Mouse (Mus musculus) MEL (cell line): ENCODE results near the gene Rspry1. TPM values are rescaled to one million over a fixed set of nuclear protein-coding genes. Genes with fewer than 3 reads are reported as not detected.

ENCODE experiments used
- DNase-seq: peaks from one replicate; pipeline ENCODE4 v3.0.0; 2011; ENCODE audit warnings: low read depth, low spot score
- H3K27ac ChIP-seq: 2 replicates; pipeline ENCODE4 v1.5.1; 2012; ENCODE audit warnings: low read depth, mild to moderate bottlenecking, control low read depth, low read length, moderate library complexity; ENCODE audit not compliant: control insufficient read depth
- H3K27me3 ChIP-seq, 2 experiments: fragments of 150-350 bp in 1 of 2; sonication (generic) in 1 of 2; 2 replicates each; pipeline ENCODE4 v1.6.1; 2012; ENCODE audit warnings: low read length in 2 of 2, mild to moderate bottlenecking in 2 of 2, improper control_type of control experiment in 1 of 2, moderate library complexity in 1 of 2; ENCODE audit not compliant: insufficient read depth in 2 of 2, control insufficient read depth in 1 of 2
- H3K36me3 ChIP-seq, 2 experiments: 2 replicates each; pipeline ENCODE4 v1.6.1; 2012 to 2014; ENCODE audit warnings: low read length in 2 of 2, improper control_type of control experiment in 1 of 2, inconsistent platforms in 1 of 2, mild to moderate bottlenecking in 1 of 2; ENCODE audit not compliant: insufficient read depth in 2 of 2, control insufficient read depth in 1 of 2
- H3K4me1 ChIP-seq, 2 experiments: fragments of 150-350 bp in 1 of 2; sonication (generic) in 1 of 2; 2 replicates each; pipeline ENCODE4 v1.6.1; 2012; ENCODE audit warnings: low read length in 2 of 2, improper control_type of control experiment in 1 of 2, mild to moderate bottlenecking in 1 of 2; ENCODE audit not compliant: insufficient read depth in 2 of 2, control insufficient read depth in 1 of 2
- H3K4me3 ChIP-seq, 2 experiments: fragments of 150-350 bp in 1 of 2; sonication (generic) in 1 of 2; 2 replicates each; pipeline ENCODE4 v1.5.1; 2012; ENCODE audit warnings: low read depth in 2 of 2, low read length in 2 of 2, mild to moderate bottlenecking in 2 of 2, moderate library complexity in 2 of 2, control low read depth in 1 of 2, improper control_type of control experiment in 1 of 2; ENCODE audit not compliant: control insufficient read depth in 1 of 2, insufficient read depth in 1 of 2
- H3K79me2 ChIP-seq: 2 replicates; pipeline ENCODE4 v1.6.1; 2012; ENCODE audit warnings: mild to moderate bottlenecking, low read length, moderate library complexity; ENCODE audit not compliant: control insufficient read depth, poor library complexity, insufficient read depth
- H3K9ac ChIP-seq: 2 replicates; pipeline ENCODE4 v1.6.1; 2012; ENCODE audit warnings: low read depth, mild to moderate bottlenecking, control low read depth, low read length, moderate library complexity; ENCODE audit not compliant: control insufficient read depth, poor library complexity, severe bottlenecking
- H3K9me3 ChIP-seq: fragments of 150-350 bp; sonication (generic); replicated peaks from 2 replicates; pipeline ENCODE4 v1.6.1; 2012; ENCODE audit warnings: mild to moderate bottlenecking, low read length, improper control_type of control experiment, moderate library complexity; ENCODE audit not compliant: insufficient read depth
- BHLHE40 ChIP-seq: IDR thresholded peaks from 2 replicates; pipeline ENCODE4 v1.6.1; 2012; ENCODE audit warnings: low read depth, mild to moderate bottlenecking, inconsistent platforms, low read length, improper control_type of control experiment, borderline replicate concordance
- CHD1 ChIP-seq: IDR thresholded peaks from 2 replicates; pipeline ENCODE4 v1.6.1; 2012; ENCODE audit warnings: low read depth, mild to moderate bottlenecking, inconsistent platforms, low read length, improper control_type of control experiment
- CHD2 ChIP-seq: IDR thresholded peaks from 2 replicates; pipeline ENCODE4 v1.6.1; 2011; ENCODE audit warnings: low read length, improper control_type of control experiment
- CTCF ChIP-seq, 3 experiments: IDR thresholded peaks in 2 of 3; conservative IDR thresholded peaks in 1 of 3; 2 replicates each; pipeline ENCODE4 v1.5.1; 2011 to 2012; ENCODE audit warnings: low read length in 3 of 3, low read depth in 2 of 3, mild to moderate bottlenecking in 2 of 3, improper control_type of control experiment in 1 of 3, inconsistent platforms in 1 of 3, mixed read lengths in 1 of 3, moderate library complexity in 1 of 3; ENCODE audit not compliant: control insufficient read depth in 1 of 3, insufficient read depth in 1 of 3, poor library complexity in 1 of 3, severe bottlenecking in 1 of 3
- E2F4 ChIP-seq: IDR thresholded peaks from 2 replicates; pipeline ENCODE4 v1.6.1; 2011; ENCODE audit warnings: low read depth, low read length, improper control_type of control experiment, borderline replicate concordance
- ELF1 ChIP-seq: IDR thresholded peaks from 2 replicates; pipeline ENCODE4 v1.6.1; 2014; ENCODE audit warnings: low read depth, mild to moderate bottlenecking, inconsistent platforms, low read length, improper control_type of control experiment, moderate library complexity
- EP300 ChIP-seq, 2 experiments: IDR thresholded peaks; 2 replicates each; pipeline ENCODE4 v1.6.1; 2011; ENCODE audit warnings: improper control_type of control experiment in 2 of 2, low read length in 2 of 2, low read depth in 1 of 2, mild to moderate bottlenecking in 1 of 2
- ETS1 ChIP-seq: IDR thresholded peaks from 2 replicates; pipeline ENCODE4 v1.6.1; 2012; ENCODE audit warnings: low read depth, mild to moderate bottlenecking, inconsistent platforms, low read length, improper control_type of control experiment, moderate library complexity
- GABPA ChIP-seq: IDR thresholded peaks from 2 replicates; pipeline ENCODE4 v1.6.1; 2012; ENCODE audit warnings: low read depth, mild to moderate bottlenecking, inconsistent platforms, low read length, improper control_type of control experiment, moderate library complexity
- GATA1 ChIP-seq: IDR thresholded peaks from 2 replicates; pipeline ENCODE4 v1.6.1; 2011; ENCODE audit warnings: low read depth, low read length, improper control_type of control experiment
- HCFC1 ChIP-seq: IDR thresholded peaks from 2 replicates; pipeline ENCODE4 v1.6.1; 2012; ENCODE audit warnings: low read depth, mild to moderate bottlenecking, inconsistent platforms, low read length, improper control_type of control experiment, moderate library complexity
- KAT2A ChIP-seq: conservative IDR thresholded peaks from 2 replicates; pipeline ENCODE4 v1.6.1; 2012; ENCODE audit warnings: low read depth, low read length, improper control_type of control experiment, inconsistent platforms
- MAFK ChIP-seq: IDR thresholded peaks from 2 replicates; pipeline ENCODE4 v1.6.1; 2011; ENCODE audit warnings: low read depth, mild to moderate bottlenecking, low read length, improper control_type of control experiment, borderline replicate concordance
- MAX ChIP-seq: IDR thresholded peaks from 2 replicates; pipeline ENCODE4 v1.6.1; 2011; ENCODE audit warnings: low read length, improper control_type of control experiment
- MAZ ChIP-seq: IDR thresholded peaks from 2 replicates; pipeline ENCODE4 v1.6.1; 2012; ENCODE audit warnings: low read depth, mild to moderate bottlenecking, inconsistent platforms, low read length, improper control_type of control experiment
- MEF2A ChIP-seq: IDR thresholded peaks from 2 replicates; pipeline ENCODE4 v1.6.1; 2014; ENCODE audit warnings: low read depth, mild to moderate bottlenecking, inconsistent platforms, low read length, improper control_type of control experiment; ENCODE audit not compliant: poor library complexity, insufficient replicate concordance, severe bottlenecking; ENCODE audit errors: extremely low read depth
- MXI1 ChIP-seq: IDR thresholded peaks from 2 replicates; pipeline ENCODE4 v1.6.1; 2011; ENCODE audit warnings: mild to moderate bottlenecking, low read depth, low read length, improper control_type of control experiment
- MYC ChIP-seq: IDR thresholded peaks from 2 replicates; pipeline ENCODE4 v1.6.1; 2011; ENCODE audit warnings: low read depth, mild to moderate bottlenecking, low read length, improper control_type of control experiment, moderate library complexity
- NELFE ChIP-seq: IDR thresholded peaks from 2 replicates; pipeline ENCODE4 v1.6.1; 2011; ENCODE audit warnings: low read depth, low read length, improper control_type of control experiment
- NRF1 ChIP-seq: IDR thresholded peaks from 2 replicates; pipeline ENCODE4 v1.6.1; 2014; ENCODE audit warnings: low read depth, mild to moderate bottlenecking, inconsistent platforms, low read length, improper control_type of control experiment, moderate library complexity; ENCODE audit not compliant: poor library complexity, insufficient read depth, severe bottlenecking
- POLR2A ChIP-seq, 2 experiments: IDR thresholded peaks; 2 replicates each; pipeline ENCODE4 v1.6.1; 2011 to 2012; ENCODE audit warnings: low read length in 2 of 2, mild to moderate bottlenecking in 2 of 2, control low read depth in 1 of 2, improper control_type of control experiment in 1 of 2, low read depth in 1 of 2, moderate library complexity in 1 of 2; ENCODE audit not compliant: control insufficient read depth in 1 of 2, insufficient read depth in 1 of 2, poor library complexity in 1 of 2
- POLR2AphosphoS2 ChIP-seq: IDR thresholded peaks from 2 replicates; pipeline ENCODE4 v1.6.1; 2011; ENCODE audit warnings: low read length, improper control_type of control experiment
- POLR2AphosphoS5 ChIP-seq: IDR thresholded peaks from 2 replicates; pipeline ENCODE4 v1.6.1; 2012; ENCODE audit warnings: low read depth, borderline replicate concordance, mild to moderate bottlenecking, inconsistent platforms, low read length, moderate library complexity, mixed read lengths
- RAD21 ChIP-seq: IDR thresholded peaks from 2 replicates; pipeline ENCODE4 v1.6.1; 2011; ENCODE audit warnings: mild to moderate bottlenecking, low read depth, low read length, improper control_type of control experiment
- RCOR1 ChIP-seq: IDR thresholded peaks from 2 replicates; pipeline ENCODE4 v1.6.1; 2012; ENCODE audit warnings: low read depth, mild to moderate bottlenecking, inconsistent platforms, low read length, improper control_type of control experiment
- SIN3A ChIP-seq: IDR thresholded peaks from 2 replicates; pipeline ENCODE4 v1.6.1; 2012; ENCODE audit warnings: low read length, improper control_type of control experiment, inconsistent platforms
- SMC3 ChIP-seq: IDR thresholded peaks from 2 replicates; pipeline ENCODE4 v1.6.1; 2011; ENCODE audit warnings: low read depth, low read length, improper control_type of control experiment
- TAL1 ChIP-seq: IDR thresholded peaks from 2 replicates; pipeline ENCODE4 v1.6.1; 2012; ENCODE audit warnings: mild to moderate bottlenecking, inconsistent platforms, low read length, moderate library complexity, mixed read lengths
- TBP ChIP-seq: IDR thresholded peaks from 2 replicates; pipeline ENCODE4 v1.8.0; 2011; ENCODE audit warnings: low read depth, low read length, improper control_type of control experiment
- TCF12 ChIP-seq: IDR thresholded peaks from 2 replicates; pipeline ENCODE4 v1.6.1; 2014; ENCODE audit warnings: low read depth, mild to moderate bottlenecking, inconsistent platforms, low read length, improper control_type of control experiment, moderate library complexity
- USF1 ChIP-seq: IDR thresholded peaks from 2 replicates; pipeline ENCODE4 v1.6.1; 2014; ENCODE audit warnings: low read depth, mild to moderate bottlenecking, inconsistent platforms, low read length, improper control_type of control experiment, moderate library complexity
- USF2 ChIP-seq, 2 experiments: IDR thresholded peaks; 2 replicates each; pipeline ENCODE4 v1.6.1; 2011 to 2012; ENCODE audit warnings: improper control_type of control experiment in 2 of 2, low read length in 2 of 2, borderline replicate concordance in 1 of 2, inconsistent platforms in 1 of 2, low read depth in 1 of 2, mild to moderate bottlenecking in 1 of 2; ENCODE audit not compliant: insufficient read depth in 1 of 2
- ZC3H11A ChIP-seq: IDR thresholded peaks from 2 replicates; pipeline ENCODE4 v1.6.1; 2012; ENCODE audit warnings: low read depth, mild to moderate bottlenecking, inconsistent platforms, low read length, improper control_type of control experiment
- ZKSCAN1 ChIP-seq: IDR thresholded peaks from 2 replicates; pipeline ENCODE4 v1.6.1; 2012; ENCODE audit warnings: low read depth, mild to moderate bottlenecking, inconsistent platforms, low read length, improper control_type of control experiment, moderate library complexity
- ZMIZ1 ChIP-seq: IDR thresholded peaks from 2 replicates; pipeline ENCODE4 v1.6.1; 2012; ENCODE audit warnings: low read depth, mild to moderate bottlenecking, inconsistent platforms, low read length, improper control_type of control experiment, moderate library complexity
- ZNF384 ChIP-seq: IDR thresholded peaks from 2 replicates; pipeline ENCODE4 v1.6.1; 2012; ENCODE audit warnings: low read depth, mild to moderate bottlenecking, inconsistent platforms, low read length, improper control_type of control experiment
- polyA plus RNA-seq, 2 experiments: library from polyadenylated mRNA; stranded (reverse) in 1 of 2; unstranded in 1 of 2; fragments of >175 nt in 1 of 2; fragments of >200 nt in 1 of 2; gene quantifications; 2 replicates each; pipeline versions ENCODE4 v1.2.1 to v1.2.4; 2012; ENCODE audit warnings: low replicate concordance in 2 of 2, low read depth in 1 of 2; ENCODE audit not compliant: insufficient read length in 2 of 2, insufficient read depth in 1 of 2, missing spikeins in 1 of 2
- total RNA-seq: library from RNA; depleted of rRNA; stranded (reverse); fragments of 300-350 nt; gene quantifications from 2 replicates; pipeline ENCODE4 v1.2.3, GENCODE M21; 2012

The Rspry1 gene
- total and polyA plus RNA-seq, 3 experiments = 24.5 to 32.2 TPM; not detected in 1

DNA sequence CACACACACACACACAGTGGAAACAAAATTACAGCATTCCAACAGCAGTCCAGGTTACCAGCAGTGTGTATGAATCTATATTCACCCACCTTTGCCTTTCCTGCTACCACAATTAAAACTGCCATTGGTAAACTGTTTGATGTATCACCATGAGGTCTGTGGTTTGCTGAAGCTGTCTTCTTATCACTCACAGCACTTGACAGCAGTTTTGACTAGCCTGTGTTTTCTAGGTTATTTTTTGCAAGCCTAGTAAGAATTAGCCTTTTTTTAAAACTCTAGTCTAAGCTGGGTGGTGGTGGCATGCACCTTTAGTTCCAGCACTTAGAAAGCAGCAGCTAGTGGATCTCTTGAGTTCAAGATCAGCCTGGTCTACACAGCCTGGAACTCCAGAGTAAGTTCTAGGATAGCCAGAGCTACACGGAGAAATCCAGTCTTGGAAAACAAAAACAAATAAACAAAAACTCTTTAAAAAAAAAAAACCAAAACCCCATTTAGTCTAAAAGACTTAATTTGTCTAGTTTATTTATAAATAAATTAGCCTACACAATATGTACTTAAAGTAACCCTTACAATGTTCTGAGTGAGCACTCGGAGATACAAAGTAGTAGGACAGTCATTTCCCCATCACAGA, 31.9 kb downstream of the Rspry1 start:
- DNase-seq = peak; percentile 81
- H3K27ac ChIP-seq = peak overlapping the region; percentile 100
- no peaks in the 10 kb centered on the region for H3K9me3 ChIP-seq
- peaks cover 15 to 21% of the 10 kb centered on the region in 2 experiments for H3K4me1 ChIP-seq
- peak overlapping the region in 1 of 2 experiments; percentile 13; a peak in 2 of 4 replicates for H3K4me3 ChIP-seq
- H3K79me2 ChIP-seq = no peaks in the 10 kb centered on the region
- no peaks in the 10 kb centered on the region for H3K27me3 ChIP-seq
- peaks cover 18 to 42% of the 10 kb centered on the region in 2 experiments for H3K36me3 ChIP-seq
- peak overlapping the region; percentile 63 for H3K9ac ChIP-seq
- TF ChIP-seq TCF12 (peak; percentile 81), TAL1 (peak; percentile 68), RCOR1 (peak; percentile 43; the same call in 1 of the 2 replicates), POLR2AphosphoS2 (no peak), EP300 (IDR thresholded peaks at IDR 0.05; ENCODE audit: low read depth in 1 of 2, low read length in 2 of 2) (peak; percentile 75 to 95), MXI1 (peak; percentile 76; the same call in 1 of the 2 replicates), CTCF (IDR thresholded peaks at IDR 0.05 in 2 of 3, conservative IDR thresholded peaks at IDR 0.05 in 1 of 3; ENCODE audit: control insufficient read depth in 1 of 3, insufficient read depth in 1 of 3, low read depth in 2 of 3, low read length in 3 of 3, poor library complexity in 1 of 3, severe bottlenecking in 1 of 3) (no peak), MAX (peak; percentile 83), CHD2 (no peak), MEF2A (0 out of 2 replicates have a peak, but pooled peaks have one; percentile 9), ZC3H11A (no peak), E2F4 (no peak), USF1 (no peak), CHD1 (peak; percentile 95; the same call in 1 of the 2 replicates), GATA1 (peak; percentile 91), TBP (0 out of 2 replicates have a peak, but pooled peaks have one; percentile 21), ETS1 (peak; percentile 89), KAT2A (no peak), ZMIZ1 (no peak), USF2 (IDR thresholded peaks at IDR 0.05; ENCODE audit: borderline replicate concordance in 1 of 2, insufficient read depth in 1 of 2, low read depth in 1 of 2, low read length in 2 of 2) (no peak), ELF1 (no peak), GABPA (no peak), HCFC1 (no peak), RAD21 (no peak), SIN3A (peak; percentile 87), BHLHE40 (no peak), MYC (peak; percentile 82), ZNF384 (peak; percentile 79), POLR2AphosphoS5 (no peak), ZKSCAN1 (no peak), SMC3 (no peak), NELFE (no peak), MAZ (no peak), POLR2A (IDR thresholded peaks at IDR 0.05; ENCODE audit: control insufficient read depth in 1 of 2, insufficient read depth in 1 of 2, low read depth in 1 of 2, low read length in 2 of 2, poor library complexity in 1 of 2) (no peak), NRF1 (no peak), MAFK (no peak)
